Mouse (Mus musculus): ENCODE data around the gene Phf5a.

Phf5a gene

GRCm38 (mm10) chr15:81848301-81848700 is 23.4 kb downstream of the Phf5a start:
- peak; percentile 88 for DNase-seq (ENCODE audit: low read depth)

DNA sequence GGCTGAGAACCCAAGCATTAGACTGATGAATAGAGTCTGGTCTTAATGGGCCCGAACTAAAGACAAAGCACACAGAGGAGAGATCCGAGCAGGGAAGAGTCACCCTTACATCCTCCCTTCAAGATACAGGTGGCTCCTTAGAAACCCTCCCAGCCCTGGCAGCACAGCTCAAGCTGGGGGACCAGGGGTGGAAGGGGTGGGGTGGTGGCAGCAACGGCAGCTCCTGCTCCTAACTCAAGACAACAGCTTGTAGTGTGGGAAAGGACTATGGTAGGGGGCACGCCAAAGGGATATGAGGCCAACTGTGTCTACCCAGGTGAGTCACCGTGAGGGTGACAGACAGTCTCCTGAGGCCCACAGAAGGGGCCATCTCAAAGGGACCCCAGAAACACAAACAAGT is 23.9 kb downstream of the Phf5a start:
- DNase-seq (ENCODE audit: low read depth): peak; percentile 13

GRCm38 (mm10) chr15:81847161-81847560 is 24.6 kb downstream of the Phf5a start:
- DNase-seq (ENCODE audit: low read depth): no peak

DNA sequence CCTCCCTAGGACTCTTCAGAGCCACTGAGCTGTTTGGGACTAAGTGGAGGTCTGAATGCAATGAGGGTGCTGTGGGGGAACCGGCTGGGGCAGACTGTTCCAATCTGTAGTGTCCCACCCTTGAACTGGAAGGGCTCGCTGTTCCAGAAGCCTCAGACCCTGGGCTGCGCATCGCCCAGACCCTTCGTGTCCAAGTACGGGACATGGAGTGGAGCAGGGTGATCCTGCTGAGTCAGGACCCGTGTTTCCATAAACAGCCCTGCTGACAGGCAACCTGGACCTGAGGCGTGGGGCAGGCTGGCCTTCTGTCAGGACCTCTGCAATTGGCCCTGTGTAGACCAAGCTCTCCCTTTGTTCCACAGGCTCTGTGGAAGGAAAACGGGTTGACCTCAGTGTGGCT is 25.0 kb downstream of the Phf5a start:
- DNase-seq (ENCODE audit: low read depth): no peak

GRCm38 (mm10) chr15:81845724-81846123 is 26.0 kb downstream of the Phf5a start:
- DNase-seq (ENCODE audit: low read depth): no peak

- no peak for DNase-seq (ENCODE audit: low read depth)
Measured at GRCm38 (mm10) chr15:81845033-81845625, 26.6 kb downstream of the Phf5a start.

DNA sequence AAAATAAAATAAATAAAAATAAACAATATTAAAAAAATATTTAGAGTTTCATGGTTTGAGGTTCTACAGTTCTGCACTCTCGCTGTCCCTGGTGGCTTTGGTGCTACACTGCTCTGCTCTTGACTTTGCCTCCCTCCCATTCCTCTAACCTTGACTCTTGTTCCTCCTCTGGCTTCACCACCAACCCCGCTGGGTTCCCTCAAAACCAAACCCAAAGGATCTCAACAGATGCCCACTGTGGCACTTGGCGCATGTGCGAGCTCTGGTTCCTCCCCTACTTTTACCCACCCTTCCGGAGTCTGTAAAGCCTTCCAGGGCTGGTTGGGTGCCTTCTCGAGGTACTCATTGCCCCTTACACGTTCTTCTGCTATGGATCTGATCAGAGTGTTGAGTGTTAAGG is 29.4 kb downstream of the Phf5a start:
- no peak for DNase-seq (ENCODE audit: low read depth)

GRCm38 (mm10) chr15:81840306-81840705 is 31.4 kb downstream of the Phf5a start:
- DNase-seq (ENCODE audit: low read depth): no peak

DNA sequence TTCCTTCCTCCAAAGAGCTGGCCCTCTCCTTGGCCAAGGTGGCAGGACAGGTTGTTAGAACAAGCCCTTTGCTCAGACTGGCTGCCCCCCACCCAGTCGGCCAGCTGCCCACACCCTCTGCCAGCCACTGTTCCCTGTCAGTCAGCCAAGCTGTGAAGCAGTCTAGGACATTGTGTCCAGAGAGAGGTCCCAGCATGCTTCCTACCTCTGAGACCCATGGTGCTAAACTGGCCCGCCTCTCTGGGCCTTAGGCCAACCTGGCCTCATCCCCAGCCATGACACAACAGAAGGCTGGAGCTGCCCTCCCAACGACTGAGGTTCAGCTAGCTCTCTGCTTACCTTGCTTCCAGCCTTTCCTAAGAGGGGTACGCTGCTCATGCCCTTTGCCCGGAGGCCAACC is 32.1 kb downstream of the Phf5a start:
- no peak for DNase-seq (ENCODE audit: low read depth)

DNA sequence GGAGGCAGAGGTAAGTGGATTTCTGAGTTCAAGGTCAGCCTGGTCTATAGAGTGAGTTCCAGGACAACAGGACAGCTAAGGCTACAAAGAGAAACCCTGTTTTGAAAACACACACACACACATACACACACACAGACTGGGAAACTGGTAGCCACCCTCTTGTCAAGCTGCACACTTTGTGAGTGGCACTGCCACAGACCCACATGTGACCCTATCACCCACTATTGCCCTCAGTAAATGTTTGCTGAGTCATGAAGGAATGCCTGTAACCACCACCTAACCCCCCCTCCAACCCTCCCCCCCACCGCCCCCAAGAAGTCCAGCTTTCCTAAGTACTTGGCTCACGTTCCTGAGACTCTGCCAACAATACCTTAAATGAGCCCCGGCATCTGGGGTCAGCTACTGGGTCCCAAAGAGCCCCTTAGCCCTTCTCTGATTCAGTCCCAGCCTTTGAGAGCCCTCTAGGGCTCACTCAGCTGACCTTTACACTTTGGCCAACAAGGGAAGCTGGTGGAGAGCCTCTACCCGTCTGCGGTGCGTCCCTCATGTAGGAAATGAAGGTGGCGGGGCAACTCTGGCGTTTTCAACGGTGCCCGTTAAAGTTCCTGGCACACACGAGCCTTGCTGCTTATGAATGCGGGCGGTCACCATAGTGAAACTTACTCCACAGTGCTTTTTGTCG is 33.0 kb downstream of the Phf5a start:
- DNase-seq (ENCODE audit: low read depth): no peak

DNA sequence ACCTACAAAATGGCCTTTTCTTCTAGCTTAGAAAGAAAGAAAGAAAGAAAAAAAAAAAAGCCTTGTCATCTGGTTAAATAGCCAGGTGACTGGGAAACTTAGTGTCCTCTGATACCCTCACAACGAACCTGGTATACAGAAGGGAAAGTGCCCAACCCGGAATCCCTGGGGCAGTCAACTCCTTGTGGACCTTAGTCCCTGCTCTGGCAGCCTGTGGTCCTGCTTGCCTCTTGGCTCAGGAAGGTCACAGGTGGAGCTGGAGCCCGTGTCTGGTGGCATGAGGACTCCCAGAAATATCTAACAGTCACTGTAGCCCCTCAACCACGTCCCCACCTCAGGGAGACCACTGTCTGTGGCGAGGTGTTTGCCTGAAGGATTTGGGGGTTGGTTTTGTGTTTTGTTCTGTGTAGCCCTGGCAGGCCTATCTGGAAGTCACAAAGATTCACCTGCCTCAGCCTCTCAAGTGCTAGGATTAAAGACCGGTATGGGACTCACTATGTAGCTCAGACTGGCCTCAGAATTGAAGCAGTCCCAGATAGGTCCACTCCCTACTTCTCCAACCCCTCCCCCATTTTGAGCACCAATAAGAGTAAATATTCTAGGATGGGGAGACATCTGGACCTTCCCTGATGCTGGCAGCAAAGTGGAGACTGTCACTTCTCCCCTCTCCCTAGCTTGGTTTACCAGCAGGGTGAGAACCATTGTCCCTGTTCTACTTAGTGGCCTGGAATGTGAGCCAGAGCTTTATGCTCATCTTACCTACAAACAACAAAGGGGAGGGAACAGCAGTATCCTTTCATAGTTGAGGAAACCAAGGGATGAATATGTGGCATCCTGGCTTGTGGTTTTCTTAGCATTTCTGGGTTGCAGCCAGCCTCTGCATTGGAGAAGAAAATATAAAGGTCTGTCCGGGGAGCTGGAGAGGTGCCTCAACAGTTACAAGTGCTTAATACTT is 34.5 kb downstream of the Phf5a start:
- DNase-seq (ENCODE audit: low read depth): no peak

DNA sequence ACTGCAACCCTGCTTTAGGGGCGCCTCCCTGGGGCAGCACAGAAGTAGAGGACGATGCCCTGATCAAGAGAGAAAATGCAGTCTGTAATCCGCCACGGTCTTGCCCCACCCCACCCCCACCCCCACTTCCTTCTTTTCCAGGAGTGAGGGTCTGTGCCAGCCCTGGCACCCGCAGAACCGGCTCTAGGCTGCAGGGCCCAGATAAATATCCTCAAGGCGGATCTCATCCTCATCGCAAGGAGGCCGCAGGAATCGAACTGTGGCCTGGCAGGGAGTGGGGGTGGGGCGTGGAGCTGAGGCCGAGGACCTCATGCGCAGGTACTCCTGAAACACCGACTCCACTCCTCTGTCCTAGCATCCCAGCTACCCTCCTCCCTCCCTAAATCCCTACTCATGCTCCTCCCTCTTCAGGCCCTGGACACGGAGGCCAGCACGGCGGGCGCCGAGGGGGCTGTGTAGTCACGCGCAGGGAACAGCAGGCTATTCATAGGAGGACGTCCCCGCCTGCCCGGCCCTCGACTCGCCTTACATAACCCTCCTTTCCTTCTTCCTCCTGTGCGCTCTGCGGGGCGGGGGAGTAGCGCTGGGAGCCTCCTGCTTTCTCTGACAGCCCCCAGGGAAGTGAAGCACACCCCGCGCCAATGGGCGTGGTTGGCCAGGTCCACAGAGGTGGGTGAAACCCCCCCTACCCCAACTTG is 35.4 kb downstream of the Phf5a start:
- no peak for DNase-seq (ENCODE audit: low read depth)

- DNase-seq (ENCODE audit: low read depth): no peak
Measured at GRCm38 (mm10) chr15:81835007-81835880, 36.5 kb downstream of the Phf5a start.

GRCm38 (mm10) chr15:81834171-81834841 is 37.4 kb downstream of the Phf5a start:
- no peak for DNase-seq (ENCODE audit: low read depth)

DNA sequence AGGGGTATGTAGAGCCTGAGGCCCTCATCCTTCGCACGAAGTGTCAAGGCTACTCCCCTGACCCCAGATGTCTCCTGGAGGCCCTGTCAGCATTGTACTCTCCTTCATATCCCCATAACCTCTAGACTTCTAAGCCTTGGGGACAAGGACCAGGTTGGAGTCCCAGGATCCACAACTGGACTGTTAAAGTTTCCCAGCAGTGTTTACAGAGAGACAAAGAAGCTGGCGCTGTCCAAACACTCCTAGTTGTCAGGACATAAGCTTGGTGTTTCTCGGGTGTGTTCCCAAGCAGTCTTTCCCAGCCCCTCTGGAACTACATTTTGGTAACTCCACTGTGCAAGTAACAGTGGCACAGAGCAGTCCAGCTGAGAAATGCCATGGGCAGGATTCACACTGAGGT is 38.2 kb downstream of the Phf5a start:
- no peak for DNase-seq (ENCODE audit: low read depth)

- DNase-seq (ENCODE audit: low read depth): no peak
Measured at GRCm38 (mm10) chr15:81832219-81832618, 39.5 kb downstream of the Phf5a start.

- peak; percentile 92 for DNase-seq (ENCODE audit: low read depth)
Measured at GRCm38 (mm10) chr15:81831136-81831825, 40.4 kb downstream of the Phf5a start.

- DNase-seq (ENCODE audit: low read depth): no peak
Measured at GRCm38 (mm10) chr15:81830530-81830929, 41.2 kb downstream of the Phf5a start.

- no peak for DNase-seq (ENCODE audit: low read depth)
Measured at GRCm38 (mm10) chr15:81829208-81829580, 42.5 kb downstream of the Phf5a start.

Data from naive thymus-derived CD4-positive, alpha-beta T cell, adult 2 months (primary cell).